Mouse (Mus musculus) CH12.LX (cell line): ENCODE measurements around the gene Shq1. TPM values are rescaled to one million over a fixed set of nuclear protein-coding genes. Genes with fewer than 3 reads are reported as not detected.

Experiments used
- DNase-seq: peaks from one replicate; pipeline ENCODE4 v3.0.0-alpha.2; 2013; ENCODE audit errors: extremely low read depth
- H3K27ac ChIP-seq: 2 replicates; pipeline ENCODE4 v1.5.1; 2012; ENCODE audit warnings: low read depth, mild to moderate bottlenecking, control low read depth, moderate library complexity; ENCODE audit not compliant: insufficient read depth
- H3K27me3 ChIP-seq: replicated peaks from 2 replicates; pipeline ENCODE3; 2012; ENCODE audit warnings: inconsistent platforms
- H3K36me3 ChIP-seq, 2 experiments: replicated peaks in 1 of 2; 2 replicates each; pipeline versions ENCODE3 to v1.6.1; 2012; ENCODE audit warnings: inconsistent platforms in 1 of 2, low read length in 1 of 2, mild to moderate bottlenecking in 1 of 2, mixed read lengths in 1 of 2, moderate library complexity in 1 of 2; ENCODE audit not compliant: control insufficient read depth in 1 of 2, insufficient read depth in 1 of 2
- H3K4me1 ChIP-seq, 2 experiments: 2 replicates each; pipeline ENCODE4 v1.6.1; 2012; ENCODE audit warnings: inconsistent platforms in 1 of 2, moderate library complexity in 1 of 2; ENCODE audit not compliant: insufficient read depth in 2 of 2, control insufficient read depth in 1 of 2
- H3K4me2 ChIP-seq: 2 replicates; pipeline ENCODE4 v1.6.1; 2012; ENCODE audit warnings: low read depth, mild to moderate bottlenecking, control low read depth; ENCODE audit not compliant: poor library complexity, insufficient read depth, severe bottlenecking
- H3K4me3 ChIP-seq, 3 experiments: fragments of 150-350 bp in 1 of 3; sonication (generic) in 1 of 3; replicated peaks in 1 of 3; 2 replicates each; pipeline versions ENCODE3 to v1.5.1; 2011 to 2012; ENCODE audit warnings: low read depth in 2 of 3, low read length in 2 of 3, mild to moderate bottlenecking in 2 of 3, moderate library complexity in 2 of 3, control low read depth in 1 of 3, improper control_type of control experiment in 1 of 3, inconsistent platforms in 1 of 3, mixed read lengths in 1 of 3; ENCODE audit not compliant: poor library complexity in 1 of 3
- H3K79me2 ChIP-seq: replicated peaks from 2 replicates; pipeline ENCODE4 v1.6.1; 2012; ENCODE audit warnings: mild to moderate bottlenecking, moderate library complexity; ENCODE audit not compliant: control insufficient read depth, poor library complexity, insufficient read depth, severe bottlenecking; ENCODE audit errors: extremely low read depth
- H3K9ac ChIP-seq: 2 replicates; pipeline ENCODE4 v1.6.1; 2012; ENCODE audit warnings: low read depth, mild to moderate bottlenecking, control low read depth, moderate library complexity; ENCODE audit not compliant: insufficient read depth
- H3K9me3 ChIP-seq: replicated peaks from 2 replicates; pipeline ENCODE3; 2012; ENCODE audit warnings: low read length, inconsistent platforms, mixed read lengths
- CHD1 ChIP-seq: IDR thresholded peaks from 2 replicates; pipeline ENCODE4 v1.6.1; 2012; ENCODE audit warnings: low read depth, low read length, improper control_type of control experiment, inconsistent platforms
- CHD2 ChIP-seq: IDR thresholded peaks from 2 replicates; pipeline ENCODE4 v1.6.1; 2011; ENCODE audit warnings: low read length, improper control_type of control experiment
- EP300 ChIP-seq: IDR thresholded peaks from 2 replicates; pipeline ENCODE4 v1.6.1; 2011; ENCODE audit warnings: low read length, improper control_type of control experiment
- ETS1 ChIP-seq: conservative IDR thresholded peaks from 2 replicates; pipeline ENCODE4 v1.6.1; 2012; ENCODE audit warnings: low read depth, mild to moderate bottlenecking, inconsistent platforms, low read length, improper control_type of control experiment, moderate library complexity
- GABPA ChIP-seq: IDR thresholded peaks from 2 replicates; pipeline ENCODE4 v1.6.1; 2012; ENCODE audit warnings: low read depth, low read length, improper control_type of control experiment, inconsistent platforms; ENCODE audit not compliant: insufficient replicate concordance
- HCFC1 ChIP-seq: IDR thresholded peaks from 2 replicates; pipeline ENCODE4 v1.6.1; 2012; ENCODE audit warnings: low read depth, mild to moderate bottlenecking, inconsistent platforms, low read length, improper control_type of control experiment
- IRF4 ChIP-seq: IDR thresholded peaks from 2 replicates; pipeline ENCODE4 v1.6.1; 2014; ENCODE audit warnings: low read depth, mild to moderate bottlenecking, inconsistent platforms, low read length, improper control_type of control experiment
- JUND ChIP-seq: conservative IDR thresholded peaks from 2 replicates; pipeline ENCODE4 v1.6.1; 2011; ENCODE audit warnings: low read depth, low read length, improper control_type of control experiment
- KAT2A ChIP-seq: IDR thresholded peaks from 2 replicates; pipeline ENCODE4 v1.6.1; 2012; ENCODE audit warnings: low read length, improper control_type of control experiment, inconsistent platforms; ENCODE audit not compliant: insufficient replicate concordance
- MAX ChIP-seq: IDR thresholded peaks from 2 replicates; pipeline ENCODE4 v1.6.1; 2011; ENCODE audit warnings: low read length, improper control_type of control experiment
- MYC ChIP-seq: IDR thresholded peaks from 2 replicates; pipeline ENCODE4 v1.6.1; 2011; ENCODE audit warnings: low read depth, mild to moderate bottlenecking, improper control_type of control experiment, low read length
- NELFE ChIP-seq: IDR thresholded peaks from 2 replicates; pipeline ENCODE4 v1.6.1; 2011; ENCODE audit warnings: low read depth, low read length, improper control_type of control experiment
- NRF1 ChIP-seq: IDR thresholded peaks from 2 replicates; pipeline ENCODE4 v1.6.1; 2014; ENCODE audit warnings: low read depth, mild to moderate bottlenecking, inconsistent platforms, low read length, improper control_type of control experiment, moderate library complexity
- POLR2AphosphoS2 ChIP-seq: IDR thresholded peaks from 2 replicates; pipeline ENCODE4 v1.6.1; 2011; ENCODE audit warnings: low read depth, low read length, improper control_type of control experiment
- RAD21 ChIP-seq: IDR thresholded peaks from 2 replicates; pipeline ENCODE4 v1.6.1; 2011; ENCODE audit warnings: low read depth, mild to moderate bottlenecking, low read length, improper control_type of control experiment, moderate library complexity
- RCOR1 ChIP-seq: conservative IDR thresholded peaks from 2 replicates; pipeline ENCODE4 v1.6.1; 2012; ENCODE audit warnings: low read depth, mild to moderate bottlenecking, inconsistent platforms, low read length, improper control_type of control experiment
- SIN3A ChIP-seq: IDR thresholded peaks from 2 replicates; pipeline ENCODE4 v1.6.1; 2012; ENCODE audit warnings: low read length, improper control_type of control experiment, inconsistent platforms
- SMC3 ChIP-seq: IDR thresholded peaks from 2 replicates; pipeline ENCODE4 v1.6.1; 2011; ENCODE audit warnings: low read depth, low read length, improper control_type of control experiment
- TBP ChIP-seq: conservative IDR thresholded peaks from 2 replicates; pipeline ENCODE4 v1.6.1; 2011; ENCODE audit warnings: low read depth, low read length, improper control_type of control experiment
- USF1 ChIP-seq: IDR thresholded peaks from 2 replicates; pipeline ENCODE4 v1.6.1; 2014; ENCODE audit warnings: low read depth, mild to moderate bottlenecking, inconsistent platforms, low read length, improper control_type of control experiment
- USF2 ChIP-seq: conservative IDR thresholded peaks from 2 replicates; pipeline ENCODE4 v1.6.1; 2011; ENCODE audit warnings: low read depth, low read length, improper control_type of control experiment
- ZC3H11A ChIP-seq: IDR thresholded peaks from 2 replicates; pipeline ENCODE4 v1.6.1; 2012; ENCODE audit warnings: low read depth, mild to moderate bottlenecking, inconsistent platforms, low read length, improper control_type of control experiment
- ZKSCAN1 ChIP-seq: IDR thresholded peaks from 2 replicates; pipeline ENCODE4 v1.6.1; 2012; ENCODE audit warnings: low read depth, inconsistent platforms, low read length, improper control_type of control experiment, borderline replicate concordance
- ZNF384 ChIP-seq: IDR thresholded peaks from 2 replicates; pipeline ENCODE4 v1.6.1; 2012; ENCODE audit warnings: low read depth, low read length, improper control_type of control experiment, inconsistent platforms
- dilution Hi-C: fragments of 300-500 bp; cut with MboI; formaldehyde crosslinking; loops from 2 replicates; pipeline ENCODE4 v1.14.3; 2020; ENCODE audit warnings: low sequenced_read_pairs; ENCODE audit not compliant: extremely low pct_unique_long_range_greater_than_20kb, extremely low pct_ligation_motif_present
- in situ Hi-C: fragments of 300-500 bp; cut with MboI; formaldehyde crosslinking; loops from 3 replicates; pipeline ENCODE4 v1.14.3; 2019; ENCODE audit warnings: low sequenced_read_pairs, low pct_ligation_motif_present, low pct_unique_long_range_greater_than_20kb, mixed read lengths
- polyA plus RNA-seq: library from polyadenylated mRNA; unstranded; fragments of >175 nt; gene quantifications from 2 replicates; pipeline ENCODE4 v1.2.1, GENCODE M21; 2012; ENCODE audit warnings: low read depth; ENCODE audit not compliant: insufficient read length
- total RNA-seq, 2 experiments: library from RNA; depleted of rRNA; stranded (reverse); fragments of 300-350 nt in 1 of 2; fragments of >200 nt in 1 of 2; gene quantifications; 2 replicates each; pipeline ENCODE4 v1.2.3; 2012 to 2014

The Shq1 gene
- total and polyA plus RNA-seq, 3 experiments, result 26.6 to 32.3 (median 32.3) TPM

- TF ChIP-seq KAT2A (no peak), ZC3H11A (no peak), POLR2AphosphoS2 (no peak), ZNF384 (no peak), IRF4 (no peak), RCOR1 (no peak), GABPA (no peak), CHD1 (no peak), USF2 (no peak), MYC (no peak), CHD2 (no peak), USF1 (no peak), EP300 (no peak)
- Histone ChIP-seq H3K4me3 (no peak overlapping the region), H3K79me2 (no peaks in the 10 kb centered on the region), H3K4me2 (no peak overlapping the region), H3K9ac (no peak overlapping the region), H3K36me3 (peaks cover 32 to 78% of the 10 kb centered on the region in 2 experiments), H3K27me3 (no peaks in the 10 kb centered on the region), H3K9me3 (no peaks in the 10 kb centered on the region), H3K4me1 (no peaks in the 10 kb centered on the region), H3K27ac (no peak overlapping the region)
- in situ Hi-C loops (no loop called here), dilution Hi-C loops (no loop called here)
- DNase-seq, result no peak
Measured at GRCm38 (mm10) chr6:100628223-100628622, 42.7 kb downstream of the Shq1 start.

GRCm38 (mm10) chr6:100623922-100624321, 47.0 kb downstream of the Shq1 start:
- dilution Hi-C loops, result no loop called here
- no peak overlapping the region for H3K4me2 ChIP-seq
- H3K27me3 ChIP-seq, result no peaks in the 10 kb centered on the region
- no peak for TF ChIP-seq RAD21
- no peak for TF ChIP-seq CHD2
- TF ChIP-seq NELFE, result no peak
- TF ChIP-seq SIN3A, result no peak
- no peak for TF ChIP-seq NRF1
- no peak for TF ChIP-seq MYC
- no peak for TF ChIP-seq SMC3
- TF ChIP-seq TBP, result no peak
- no peak for TF ChIP-seq GABPA
- no peak for TF ChIP-seq HCFC1
- TF ChIP-seq MAX, result no peak
- no peak for TF ChIP-seq JUND
- no peak for TF ChIP-seq ETS1
- no peak for TF ChIP-seq ZKSCAN1
- H3K79me2 ChIP-seq, result no peaks in the 10 kb centered on the region
- no peaks in the 10 kb centered on the region for H3K9me3 ChIP-seq
- no peak overlapping the region for H3K4me3 ChIP-seq
- H3K9ac ChIP-seq, result no peak overlapping the region
- DNase-seq, result no peak
- in situ Hi-C loops, result no loop called here
- peaks cover 17 to 77% of the 10 kb centered on the region in 2 experiments for H3K36me3 ChIP-seq
- peaks cover 0 to 4% of the 10 kb centered on the region in 2 experiments; a peak in 1 of 4 replicates for H3K4me1 ChIP-seq
- no peak overlapping the region for H3K27ac ChIP-seq
